Mouse (Mus musculus): ENCODE measurements at regions not wholly inside any gene's neighbourhood (a gene's known extent, or its start where the extent isn't known, plus 50 kb on each side); places are given as distances from the start of the nearest gene placed in this dataset.

DNA sequence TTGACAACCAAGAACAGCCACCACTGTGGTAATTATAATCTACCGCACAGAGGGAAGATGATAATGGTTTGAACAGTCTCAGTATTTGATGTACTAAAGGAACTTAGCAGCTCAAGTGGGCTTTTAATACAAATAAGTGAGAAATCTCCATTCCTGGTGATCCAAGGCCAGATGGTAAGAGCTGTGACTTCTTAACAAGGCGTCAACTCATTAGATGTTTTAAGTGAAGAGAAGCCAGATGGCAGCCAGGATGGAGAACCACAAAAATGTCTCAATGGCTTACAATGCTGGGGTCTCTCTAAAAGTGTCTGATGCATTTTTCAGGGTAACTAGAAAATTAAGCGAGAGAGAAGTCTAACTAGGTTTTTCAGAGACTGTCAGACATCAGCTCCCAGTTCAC is 96.3 kb upstream of the Zfhx3 start:
- TF ChIP-seq CTCF (IDR thresholded peaks at IDR 0.05; ENCODE audit: insufficient read depth, low read length), result no peak
- TF ChIP-seq POLR2A (IDR thresholded peaks at IDR 0.05; ENCODE audit: borderline replicate concordance, extremely low read depth, low read depth, low read length), result no peak
